Mouse (Mus musculus) forebrain, embryonic 13.5 days (tissue): ENCODE data around the gene Upp2. TPM values are rescaled to one million over a fixed set of nuclear protein-coding genes. Genes with fewer than 3 reads are reported as not detected.

ENCODE experiments used
- ATAC-seq: fragments of 200-750 bp; cut with Nextera tagmentation; 2 replicates; pipeline ENCODE4 v1.8.0; 2017
- H3K27ac ChIP-seq: fragments of 300-500 bp; sonication (generic); 2 replicates; pipeline ENCODE4 v1.5.1; 2015; ENCODE audit warnings: inconsistent platforms, mild to moderate bottlenecking, moderate library complexity
- H3K27me3 ChIP-seq: fragments of 300-500 bp; sonication (generic); 2 replicates; pipeline ENCODE4 v1.6.1; 2015; ENCODE audit warnings: mild to moderate bottlenecking, inconsistent platforms
- H3K36me3 ChIP-seq: fragments of 300-500 bp; sonication (generic); 2 replicates; pipeline ENCODE4 v1.6.1; 2015; ENCODE audit warnings: mild to moderate bottlenecking, inconsistent platforms; ENCODE audit not compliant: poor library complexity, severe bottlenecking
- H3K4me1 ChIP-seq: fragments of 300-500 bp; sonication (generic); 2 replicates; pipeline ENCODE4 v1.6.1; 2015; ENCODE audit warnings: inconsistent platforms
- H3K4me2 ChIP-seq: fragments of 300-500 bp; sonication (generic); 2 replicates; pipeline ENCODE4 v1.6.1; 2015; ENCODE audit warnings: inconsistent platforms, mild to moderate bottlenecking, moderate library complexity
- H3K4me3 ChIP-seq: fragments of 300-500 bp; sonication (generic); 2 replicates; pipeline ENCODE4 v1.5.1; 2015; ENCODE audit warnings: mild to moderate bottlenecking, inconsistent platforms
- H3K9ac ChIP-seq: fragments of 300-500 bp; sonication (generic); 2 replicates; pipeline ENCODE4 v1.6.1; 2015; ENCODE audit warnings: mild to moderate bottlenecking, inconsistent platforms
- H3K9me3 ChIP-seq: fragments of 300-500 bp; sonication (generic); replicated peaks from 2 replicates; pipeline ENCODE4 v1.6.1; 2016; ENCODE audit warnings: inconsistent platforms
- WGBS: fragments of 180-500 bp; shearing (Covaris S2); methylation state at CpG from one replicate; pipeline ENCODE4 v1.1.7; 2015; 5-methylcytosine and 5-hydroxymethylcytosine counted together
- polyA plus RNA-seq: library from polyadenylated mRNA; unstranded; fragments of >200 nt; fragmentation: Nextera tagmentation; extraction: Ambion mirVana; gene quantifications from 2 replicates; pipeline ENCODE4 v1.2.1, GENCODE M21; 2015

The Upp2 gene
- polyA plus RNA-seq, 1 experiment from 2014 or later: 9.3 TPM

DNA sequence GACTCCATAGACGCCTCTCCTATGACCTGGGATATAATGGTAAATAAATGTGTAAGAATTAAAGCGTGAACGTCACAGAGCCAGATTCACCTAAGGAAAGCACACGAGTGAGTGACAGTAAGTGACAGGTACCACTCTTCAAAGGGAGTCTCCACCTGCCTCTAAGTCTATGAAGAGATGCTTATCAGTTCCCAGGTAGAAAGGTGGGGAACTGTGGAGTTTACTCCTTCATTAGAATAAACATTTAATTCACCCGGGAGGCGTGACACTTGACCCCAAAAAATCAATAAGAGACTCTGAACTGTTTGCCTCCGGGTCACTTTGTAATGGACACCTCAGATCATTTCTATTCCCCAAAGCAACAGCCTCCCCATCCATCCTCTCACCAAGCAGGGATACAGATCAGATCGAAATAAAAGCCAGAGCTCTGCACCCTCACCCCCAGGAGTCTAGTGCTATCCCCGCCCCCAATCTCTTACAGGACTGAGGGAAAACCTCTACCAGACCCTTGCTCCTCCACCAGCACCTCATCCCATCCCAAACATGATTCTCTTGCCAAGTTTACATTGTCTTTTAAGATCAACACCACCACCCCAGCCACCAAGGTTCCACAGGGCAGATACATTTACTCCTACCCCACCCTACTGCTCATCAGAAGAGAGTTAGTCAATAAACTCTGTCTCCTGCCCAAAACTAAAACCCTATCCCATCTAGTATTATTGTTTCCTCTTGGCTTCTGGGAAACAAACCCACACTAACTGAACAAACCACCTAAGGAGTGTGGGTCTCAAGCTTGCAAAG lies 9.9 kb upstream of the Upp2 start:
- Histone ChIP-seq H3K4me3 (no peak overlapping the region), H3K36me3 (no peaks in the 10 kb centered on the region), H3K27ac (no peak overlapping the region), H3K9me3 (no peaks in the 10 kb centered on the region), H3K4me1 (peaks cover 12% of the 10 kb centered on the region), H3K9ac (no peak overlapping the region), H3K27me3 (no peaks in the 10 kb centered on the region), H3K4me2 (no peak overlapping the region)
- ATAC-seq: no peak
- 89% methylated on average over 9 of the region's 9 CpGs for WGBS

DNA sequence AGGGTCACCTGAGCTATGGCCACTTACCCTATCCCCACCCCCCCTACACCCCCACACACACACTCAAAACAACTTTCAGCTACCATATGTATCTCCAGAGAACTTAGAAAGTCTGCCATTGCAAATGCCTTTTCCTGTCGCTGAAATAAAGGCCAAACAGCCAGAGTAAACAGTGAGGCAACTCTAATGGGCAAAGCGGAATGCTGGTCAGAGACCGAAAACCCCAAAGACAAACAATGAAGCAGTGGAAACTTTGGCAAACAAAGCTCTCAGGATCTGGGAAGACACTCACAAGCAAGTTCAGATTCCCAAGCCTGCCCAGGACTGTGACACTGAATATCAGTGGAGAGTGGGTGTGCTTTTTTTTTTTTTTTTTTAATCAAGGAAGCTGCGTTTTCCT lies 5.0 kb upstream of the Upp2 start:
- no peaks in the 10 kb centered on the region for H3K36me3 ChIP-seq
- no peak overlapping the region for H3K4me2 ChIP-seq
- no peak for ATAC-seq
- H3K9ac ChIP-seq: no peak overlapping the region
- H3K27me3 ChIP-seq: no peaks in the 10 kb centered on the region
- peaks cover 26% of the 10 kb centered on the region for H3K4me1 ChIP-seq
- no peak overlapping the region for H3K4me3 ChIP-seq
- 77% methylated on average over 4 of the region's 4 CpGs for WGBS
- H3K27ac ChIP-seq: no peak overlapping the region
- no peaks in the 10 kb centered on the region for H3K9me3 ChIP-seq

DNA sequence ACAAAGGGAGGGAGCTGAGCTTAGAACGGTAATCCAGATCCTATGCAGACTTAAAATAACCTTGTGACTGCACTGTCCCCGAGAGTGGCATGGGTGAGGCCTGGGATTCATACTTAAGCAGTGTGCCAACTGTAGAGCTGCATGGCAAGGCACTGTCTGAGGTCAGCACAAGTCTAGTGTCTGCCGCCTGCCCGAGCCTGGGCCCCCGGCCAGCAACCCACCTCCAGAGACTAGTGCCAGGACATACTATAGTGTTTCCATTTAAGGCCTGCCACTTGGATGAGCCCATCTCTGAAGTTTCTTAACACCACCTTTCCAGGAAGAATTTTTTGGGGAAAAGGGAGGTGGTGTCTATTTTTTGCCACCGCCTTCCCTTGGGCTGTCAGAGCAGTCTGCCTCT lies 1.8 kb upstream of the Upp2 start:
- Histone ChIP-seq H3K27me3 (no peaks in the 10 kb centered on the region), H3K4me3 (peak overlapping the region; percentile 89)
- 40% methylated on average over 6 of the region's 6 CpGs for WGBS

DNA sequence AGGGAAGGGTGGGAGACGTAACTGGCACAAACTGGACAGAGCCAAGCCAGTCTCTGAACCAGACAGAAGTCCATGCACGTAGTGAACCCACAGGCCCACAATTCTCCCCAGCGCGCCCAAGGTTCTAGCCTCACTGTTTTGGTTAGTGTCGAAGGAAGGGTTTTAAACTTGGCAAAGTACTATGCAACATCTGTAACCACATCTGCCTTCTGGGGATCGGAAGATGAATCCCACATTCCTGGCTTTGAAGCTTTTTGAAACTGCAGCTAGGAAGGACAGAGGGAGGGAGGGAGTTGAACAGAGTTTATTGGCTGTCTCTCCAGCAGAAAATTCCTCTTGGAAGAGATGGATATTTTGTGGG lies 1.1 kb upstream of the Upp2 start:
- peak overlapping the region; percentile 89 for H3K4me3 ChIP-seq
- no peaks in the 10 kb centered on the region for H3K27me3 ChIP-seq
- H3K36me3 ChIP-seq: no peaks in the 10 kb centered on the region
- H3K4me1 ChIP-seq: peaks cover 41% of the 10 kb centered on the region
- no peak for ATAC-seq
- WGBS: 2% methylated on average over 6 of the region's 6 CpGs
- H3K9ac ChIP-seq: peak overlapping the region; percentile 95
- H3K27ac ChIP-seq: peak overlapping the region; percentile 97; the same call in 1 of the 2 replicates
- H3K4me2 ChIP-seq: peak overlapping the region; percentile 74
- no peaks in the 10 kb centered on the region for H3K9me3 ChIP-seq

More for the DNA sequence above, 1.8 kb upstream of the Upp2 start:
- Histone ChIP-seq H3K36me3 (no peaks in the 10 kb centered on the region), H3K4me2 (peak overlapping the region; percentile 74), H3K9me3 (no peaks in the 10 kb centered on the region), H3K4me1 (peaks cover 41% of the 10 kb centered on the region), H3K27ac (no peak overlapping the region), H3K9ac (peak overlapping the region; percentile 53)
- no peak for ATAC-seq

DNA sequence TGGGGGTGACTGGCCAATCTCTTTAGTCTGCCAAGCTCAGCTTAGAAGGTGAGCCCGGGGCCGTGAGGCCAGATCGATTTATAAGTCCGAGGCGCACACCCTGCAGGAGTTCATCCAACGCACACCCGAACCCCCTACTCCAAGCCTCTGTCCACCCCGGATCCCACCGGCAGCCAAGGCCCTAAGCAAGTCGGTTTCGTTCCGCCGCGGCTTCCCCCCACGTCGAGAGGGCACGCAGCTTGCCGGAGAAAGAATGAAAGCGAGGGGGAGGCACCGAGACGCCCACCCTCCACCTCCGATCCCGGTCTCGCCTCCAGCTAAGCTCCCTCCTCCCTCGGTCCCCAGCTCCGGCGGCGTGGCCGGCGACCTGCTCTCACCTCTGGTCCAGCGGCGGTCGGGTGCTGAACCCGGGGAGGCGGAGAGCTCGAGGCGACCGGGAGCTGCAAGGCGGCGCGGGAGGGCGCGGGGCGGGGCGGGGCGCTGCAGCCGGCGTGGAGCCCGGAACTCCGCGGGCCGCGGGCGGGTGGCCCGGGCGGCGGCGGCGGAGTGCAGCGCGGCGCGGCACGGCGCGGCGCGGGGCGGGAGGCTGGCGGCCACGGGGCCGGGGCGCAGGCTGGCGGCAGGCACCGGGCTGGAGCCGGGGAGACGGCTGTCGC lies 560 bp upstream of the Upp2 start:
- peak; percentile 67 for ATAC-seq
- peak overlapping the region; percentile 97 for H3K27ac ChIP-seq
- H3K9ac ChIP-seq: peak overlapping the region; percentile 95
- H3K4me1 ChIP-seq: peaks cover 41% of the 10 kb centered on the region
- under 1% methylated on average over 39 of the region's 78 CpGs for WGBS
- H3K27me3 ChIP-seq: no peaks in the 10 kb centered on the region
- no peaks in the 10 kb centered on the region for H3K36me3 ChIP-seq
- H3K4me2 ChIP-seq: peak overlapping the region; percentile 74
- peak overlapping the region; percentile 89 for H3K4me3 ChIP-seq
- H3K9me3 ChIP-seq: no peaks in the 10 kb centered on the region

DNA sequence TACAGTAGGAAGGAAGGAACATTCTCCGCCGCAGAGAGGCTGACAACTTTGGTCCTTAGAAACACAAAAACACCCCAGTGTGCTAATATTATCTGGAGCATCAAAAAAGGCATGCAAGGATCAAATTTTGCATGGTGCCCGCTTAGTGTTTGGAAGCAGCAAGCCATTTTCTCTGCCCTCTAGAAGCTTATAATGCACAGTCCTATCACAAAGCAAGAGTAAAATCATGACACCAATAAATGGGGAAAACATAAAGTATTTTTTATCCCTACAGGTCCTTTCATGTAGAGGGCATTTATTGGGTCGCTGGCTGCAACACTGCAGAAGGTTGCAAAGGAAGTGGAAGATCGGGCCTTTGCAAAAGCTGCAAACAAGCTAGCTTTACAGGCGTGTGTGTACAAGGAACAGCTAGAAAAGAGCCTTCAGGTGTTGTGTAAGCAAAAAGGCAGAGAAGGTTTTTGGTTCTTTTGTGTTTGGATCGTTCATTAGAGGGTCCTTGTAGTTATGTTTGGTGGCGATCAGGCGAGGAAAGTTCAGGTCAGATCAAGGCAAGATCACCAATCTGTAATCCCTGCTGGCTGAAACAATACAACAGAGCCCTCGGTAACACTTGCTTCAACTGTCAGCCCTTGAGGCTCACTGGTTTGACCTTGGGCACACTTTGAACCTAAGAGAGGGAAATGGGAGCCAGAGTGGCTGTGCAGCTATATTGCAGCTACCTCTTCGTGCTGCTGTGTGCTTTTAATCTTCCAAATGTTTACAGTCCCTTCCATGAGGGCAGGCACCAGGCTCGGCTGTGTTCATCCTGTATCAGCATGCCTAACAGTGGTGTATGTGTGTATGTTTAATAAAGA lies 995 bp downstream of the Upp2 start:
- peak overlapping the region; percentile 95 for H3K9ac ChIP-seq
- peak overlapping the region; percentile 97 for H3K27ac ChIP-seq
- H3K4me1 ChIP-seq: peaks cover 41% of the 10 kb centered on the region
- WGBS: 5% methylated on average over 12 of the region's 12 CpGs
- no peaks in the 10 kb centered on the region for H3K9me3 ChIP-seq
- peak overlapping the region; percentile 89 for H3K4me3 ChIP-seq
- no peak for ATAC-seq
- no peaks in the 10 kb centered on the region for H3K27me3 ChIP-seq
- no peaks in the 10 kb centered on the region for H3K36me3 ChIP-seq
- H3K4me2 ChIP-seq: peak overlapping the region; percentile 74

DNA sequence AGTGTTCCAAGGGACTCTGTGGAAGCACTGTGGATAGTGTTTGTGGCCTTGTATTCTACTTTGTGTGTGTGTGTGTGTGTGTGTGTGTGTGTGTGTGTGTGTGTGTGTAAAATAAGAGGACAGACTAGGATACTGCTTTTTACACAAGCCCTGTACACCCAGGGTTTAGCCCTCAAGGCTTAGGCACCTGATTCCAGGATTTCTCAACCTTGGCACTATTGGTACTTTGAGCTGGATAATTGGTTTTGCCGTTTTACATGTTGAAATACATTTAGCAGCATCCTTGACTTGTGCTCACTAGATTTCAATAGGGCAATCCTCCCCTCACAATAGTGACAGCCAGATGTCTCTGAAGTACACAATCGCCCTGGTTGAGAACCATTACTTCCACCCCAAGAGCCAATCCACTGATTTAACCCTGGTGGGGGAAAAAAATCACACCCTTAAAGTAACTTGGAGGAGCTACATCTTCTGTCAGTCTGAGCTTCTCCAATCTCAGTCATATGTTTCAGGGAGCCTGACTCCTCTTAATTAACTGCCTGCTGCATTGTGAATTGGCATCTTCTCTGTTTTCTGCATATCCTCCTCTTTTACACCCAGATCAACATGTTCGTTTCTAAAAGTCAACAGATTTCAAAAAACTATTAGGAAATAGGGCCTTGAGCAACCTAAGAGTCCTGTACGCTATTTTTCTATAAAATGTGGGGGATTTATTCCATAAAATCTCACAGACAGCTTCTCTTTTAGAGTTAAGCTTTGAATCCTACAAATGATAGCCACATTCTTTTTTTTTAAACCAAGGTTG lies 1.9 kb downstream of the Upp2 start:
- Histone ChIP-seq H3K4me2 (peak overlapping the region; percentile 74), H3K4me3 (peak overlapping the region; percentile 89), H3K9me3 (no peaks in the 10 kb centered on the region), H3K4me1 (peaks cover 38% of the 10 kb centered on the region), H3K9ac (peak overlapping the region; percentile 95; the same call in 1 of the 2 replicates), H3K27me3 (no peaks in the 10 kb centered on the region), H3K27ac (peak overlapping the region; percentile 97), H3K36me3 (no peaks in the 10 kb centered on the region)
- WGBS: 52% methylated on average over 4 of the region's 4 CpGs
- ATAC-seq: no peak

DNA sequence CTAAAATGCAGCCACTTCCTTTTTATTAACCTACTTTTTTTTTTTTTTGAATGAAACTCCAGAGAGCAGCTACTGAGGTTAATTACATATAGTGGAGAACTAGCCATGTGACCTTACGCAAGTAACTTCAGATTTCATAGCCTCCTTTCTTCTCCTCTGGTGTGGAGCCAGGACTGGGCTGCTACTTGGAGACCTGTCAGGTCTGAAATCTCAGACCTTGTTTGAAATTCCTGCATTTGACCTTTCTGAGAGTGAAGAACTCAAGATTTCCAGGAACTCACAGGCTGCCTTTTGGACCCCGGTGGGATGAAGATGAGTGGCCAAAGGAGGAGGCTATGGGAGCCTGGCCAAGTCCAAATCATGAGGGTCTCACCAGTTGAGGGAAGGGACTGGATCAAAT lies 7.1 kb downstream of the Upp2 start:
- no peak for ATAC-seq
- H3K4me3 ChIP-seq: no peak overlapping the region
- H3K9me3 ChIP-seq: no peaks in the 10 kb centered on the region
- no peaks in the 10 kb centered on the region for H3K27me3 ChIP-seq
- WGBS: 83% methylated on average over 2 of the region's 2 CpGs
- H3K27ac ChIP-seq: no peak overlapping the region
- no peaks in the 10 kb centered on the region for H3K36me3 ChIP-seq
- H3K4me2 ChIP-seq: no peak overlapping the region
- no peak overlapping the region for H3K9ac ChIP-seq
- H3K4me1 ChIP-seq: peaks cover 2% of the 10 kb centered on the region; the same call in 1 of the 2 replicates

DNA sequence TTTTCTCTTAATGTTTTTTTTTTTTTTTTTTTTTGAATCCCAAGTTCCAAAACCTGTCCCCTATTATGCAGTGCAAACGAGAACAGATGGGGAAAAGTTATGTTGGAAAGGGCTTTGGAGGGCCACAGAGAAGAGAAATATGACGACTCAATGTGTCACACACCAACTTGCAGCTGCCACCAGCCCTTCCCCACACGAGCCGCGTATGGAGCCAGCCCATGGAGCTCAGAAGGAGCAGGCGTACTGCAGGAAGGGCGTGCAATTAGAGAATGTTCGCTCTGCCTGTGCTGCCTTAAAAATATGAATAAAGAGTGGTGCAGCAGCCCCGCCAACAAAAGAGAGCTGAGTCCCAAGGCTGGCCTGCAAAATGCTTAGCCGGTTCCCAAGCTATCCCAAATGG lies 19.2 kb downstream of the Upp2 start:
- no peak overlapping the region for H3K4me2 ChIP-seq
- no peaks in the 10 kb centered on the region for H3K36me3 ChIP-seq
- no peak overlapping the region for H3K4me3 ChIP-seq
- peak; percentile 91 for ATAC-seq
- no peaks in the 10 kb centered on the region for H3K27me3 ChIP-seq
- H3K27ac ChIP-seq: peak overlapping the region; percentile 68
- no peak overlapping the region for H3K9ac ChIP-seq
- H3K9me3 ChIP-seq: no peaks in the 10 kb centered on the region
- peaks cover 10% of the 10 kb centered on the region for H3K4me1 ChIP-seq
- WGBS: 56% methylated on average over 10 of the region's 10 CpGs

DNA sequence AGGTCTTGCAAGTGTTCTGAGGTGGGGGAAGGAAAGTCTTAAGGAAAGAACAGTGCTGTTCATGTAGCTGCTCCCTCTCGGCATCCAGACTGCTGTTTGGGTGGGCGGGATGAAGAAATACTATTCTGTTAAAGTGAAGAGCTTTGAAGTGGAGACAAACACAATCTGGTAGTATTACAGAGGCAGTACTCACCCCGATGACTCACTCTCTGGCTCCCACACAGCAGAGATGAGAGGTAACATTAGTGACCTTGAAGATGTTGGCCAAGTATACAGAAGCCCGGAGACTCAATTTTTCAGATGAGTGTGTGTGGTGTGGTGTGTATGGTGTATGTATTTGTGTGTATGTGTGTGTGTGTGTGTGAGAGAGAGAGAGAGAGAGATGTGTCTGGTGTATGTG lies 22.5 kb downstream of the Upp2 start:
- Histone ChIP-seq H3K4me2 (no peak overlapping the region), H3K4me1 (peaks cover 10% of the 10 kb centered on the region), H3K27me3 (no peaks in the 10 kb centered on the region), H3K27ac (no peak overlapping the region), H3K4me3 (no peak overlapping the region), H3K9ac (no peak overlapping the region), H3K36me3 (no peaks in the 10 kb centered on the region), H3K9me3 (no peaks in the 10 kb centered on the region)
- WGBS: 80% methylated on average over 4 of the region's 4 CpGs
- no peak for ATAC-seq

DNA sequence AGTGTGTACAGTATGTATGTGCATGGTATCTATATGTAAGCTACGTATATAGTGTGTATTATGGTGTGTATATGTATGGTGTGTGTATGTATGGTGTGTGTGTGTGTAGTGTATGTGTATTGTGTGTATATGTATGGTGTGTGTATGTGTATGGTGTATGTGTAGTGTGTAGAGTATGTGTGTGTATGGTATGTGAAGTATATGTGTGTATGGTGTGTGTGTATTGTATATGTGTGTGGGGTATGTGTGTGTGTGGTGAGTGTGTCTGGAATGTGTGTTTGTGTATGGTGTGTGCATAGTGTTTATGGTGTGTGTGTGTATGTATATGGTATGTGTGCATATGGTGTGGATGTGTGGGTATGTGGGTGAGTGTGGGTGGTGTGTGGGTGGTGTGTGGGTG lies 23.0 kb downstream of the Upp2 start:
- WGBS: 100% methylated on average over 1 of the region's 1 CpGs
- Histone ChIP-seq H3K9ac (no peak overlapping the region), H3K9me3 (no peaks in the 10 kb centered on the region), H3K4me2 (no peak overlapping the region), H3K27ac (no peak overlapping the region), H3K4me1 (peaks cover 9% of the 10 kb centered on the region), H3K27me3 (no peaks in the 10 kb centered on the region), H3K4me3 (no peak overlapping the region), H3K36me3 (no peaks in the 10 kb centered on the region)
- ATAC-seq: no peak
